Mouse (Mus musculus) c-Kit-negative CD71-positive TER-119-positive erythroid progenitor cells, embryonic 14.5 days (primary cell): ENCODE data around the gene Tmprss4.

Source experiments
- DNase-seq: peaks from one replicate; pipeline ENCODE4 v3.0.0-alpha.2; 2013; ENCODE audit warnings: low read depth, low spot score

The Tmprss4 gene

GRCm38 (mm10) chr9:45197549-45197948, 6.3 kb downstream of the Tmprss4 start:
- DNase-seq: no peak

DNA sequence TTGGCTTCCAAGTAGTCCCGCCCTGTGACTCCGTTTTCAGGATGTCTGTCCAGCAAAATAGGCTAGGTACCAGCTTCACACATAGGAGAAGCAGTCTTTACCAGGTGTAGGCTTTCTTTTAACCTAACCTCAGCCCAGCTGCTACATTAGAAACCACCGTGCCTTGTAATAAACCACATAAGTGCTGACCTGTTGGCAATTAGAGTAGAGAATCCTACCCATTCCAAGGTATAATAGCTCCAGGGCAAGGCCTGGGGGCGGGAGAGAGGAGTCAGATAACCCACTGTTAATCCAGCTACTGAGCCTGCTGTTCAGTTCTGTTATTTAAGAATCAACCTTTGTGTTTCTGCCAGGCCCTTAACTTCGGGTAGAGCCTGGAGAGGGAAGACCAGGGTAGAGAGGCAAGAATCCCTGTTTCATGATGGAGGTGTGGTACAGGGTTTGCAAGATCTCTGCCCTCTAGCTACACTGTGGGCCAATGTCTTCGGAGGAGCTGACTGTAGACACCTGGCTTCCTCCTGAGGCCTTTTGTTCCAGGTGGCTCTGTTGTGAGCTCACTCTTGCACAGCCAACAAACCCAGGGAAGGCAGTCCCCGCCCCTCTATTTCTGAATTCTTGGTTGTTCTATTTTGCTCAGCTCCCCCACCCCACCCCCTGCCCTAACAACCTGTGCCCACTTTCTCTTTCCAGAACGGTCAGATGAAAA, 7.6 kb downstream of the Tmprss4 start:
- DNase-seq: no peak

- DNase-seq: no peak
Measured at GRCm38 (mm10) chr9:45195468-45195867, 8.4 kb downstream of the Tmprss4 start.

DNA sequence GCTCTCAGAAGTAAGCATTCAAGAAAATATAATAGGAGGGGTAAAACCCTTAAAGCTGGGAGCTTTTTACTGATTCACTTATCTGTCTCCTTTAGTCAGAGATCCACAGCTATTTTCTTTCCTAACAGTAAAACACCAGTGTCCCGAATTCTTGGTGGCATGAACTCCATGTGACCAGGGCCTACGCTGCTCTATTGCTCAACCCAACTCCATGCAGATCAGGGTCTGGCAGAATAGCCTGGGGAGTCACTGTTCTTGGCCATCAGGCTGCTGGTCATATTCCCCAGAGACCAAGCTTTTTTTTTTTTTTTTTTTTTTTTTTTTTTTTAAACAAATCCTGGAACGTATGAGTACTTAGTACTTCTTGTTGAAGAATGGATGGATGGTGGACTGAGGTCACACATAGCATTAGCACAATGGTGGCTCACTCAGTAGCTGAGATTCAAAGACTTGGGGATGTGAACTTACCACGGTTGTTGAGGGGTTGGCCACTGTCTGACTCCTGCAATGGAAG, 14.2 kb downstream of the Tmprss4 start:
- no peak for DNase-seq

GRCm38 (mm10) chr9:45188570-45189563, 15.0 kb downstream of the Tmprss4 start:
- no peak for DNase-seq

DNA sequence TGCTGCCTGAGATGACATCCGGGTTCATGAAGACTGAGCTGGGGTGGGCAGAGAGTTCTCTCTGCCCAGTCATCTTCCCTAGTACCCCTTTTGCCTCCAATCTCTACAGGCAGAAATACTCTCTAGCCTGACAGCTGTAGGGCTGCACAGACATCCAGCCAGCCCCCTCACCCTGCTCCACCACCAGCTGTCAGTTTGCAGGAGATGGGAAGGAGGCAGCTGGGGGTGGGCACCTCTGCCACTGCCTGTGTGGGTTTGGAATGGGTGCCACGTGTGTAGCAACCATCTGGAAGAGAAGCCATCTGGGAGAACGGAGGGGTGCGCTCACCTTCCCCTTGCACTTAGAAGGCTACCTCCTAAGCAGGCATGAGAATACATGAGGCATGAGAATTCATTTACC, 18.6 kb downstream of the Tmprss4 start:
- no peak for DNase-seq

GRCm38 (mm10) chr9:45183266-45183665, 20.6 kb downstream of the Tmprss4 start:
- DNase-seq: no peak

DNA sequence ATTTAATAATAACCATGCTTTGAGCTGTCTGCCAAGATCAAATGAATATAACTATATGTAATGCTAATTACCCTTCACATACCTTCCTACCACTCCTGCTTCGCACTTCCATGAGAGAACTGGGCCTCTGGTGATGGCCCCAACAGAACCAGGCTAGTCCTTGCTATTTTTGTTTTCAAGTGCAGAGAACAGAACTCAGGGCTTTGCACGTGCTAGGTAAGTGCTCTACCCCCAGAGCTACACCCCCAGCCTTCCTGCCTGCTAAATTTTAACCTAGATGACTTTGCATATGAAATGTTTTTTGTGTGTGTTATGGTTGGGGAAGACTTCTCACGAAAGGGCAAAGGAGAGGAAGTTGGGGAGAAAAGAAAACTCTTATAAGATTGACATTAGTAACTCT, 21.4 kb downstream of the Tmprss4 start:
- DNase-seq: no peak

DNA sequence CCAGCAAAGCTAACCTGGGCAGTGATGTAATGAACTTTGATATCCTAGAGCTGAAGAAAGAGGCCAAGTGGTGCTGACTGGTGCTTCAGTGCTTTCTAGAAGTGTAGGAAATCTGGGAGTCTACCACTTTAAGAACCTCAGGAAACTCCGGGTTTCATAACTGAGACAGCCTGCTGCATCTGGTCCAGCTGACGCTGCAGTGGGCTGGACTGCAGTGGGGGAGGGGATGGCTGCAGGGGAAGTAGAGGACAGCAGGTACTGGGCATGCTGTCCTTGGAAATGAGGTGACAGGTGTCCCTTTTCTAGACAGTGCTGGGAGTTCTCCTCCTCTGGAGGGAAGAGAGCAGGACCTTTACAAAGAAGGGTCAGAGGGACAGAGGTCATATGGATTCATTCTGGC, 22.1 kb downstream of the Tmprss4 start, which contains the start of gene BC049352:
BC049352 (plus strand) TSS at position 238 of the 400 bp plus-strand sequence.
- DNase-seq: no peak

GRCm38 (mm10) chr9:45179282-45179681, 24.6 kb downstream of the Tmprss4 start:
- no peak for DNase-seq

DNA sequence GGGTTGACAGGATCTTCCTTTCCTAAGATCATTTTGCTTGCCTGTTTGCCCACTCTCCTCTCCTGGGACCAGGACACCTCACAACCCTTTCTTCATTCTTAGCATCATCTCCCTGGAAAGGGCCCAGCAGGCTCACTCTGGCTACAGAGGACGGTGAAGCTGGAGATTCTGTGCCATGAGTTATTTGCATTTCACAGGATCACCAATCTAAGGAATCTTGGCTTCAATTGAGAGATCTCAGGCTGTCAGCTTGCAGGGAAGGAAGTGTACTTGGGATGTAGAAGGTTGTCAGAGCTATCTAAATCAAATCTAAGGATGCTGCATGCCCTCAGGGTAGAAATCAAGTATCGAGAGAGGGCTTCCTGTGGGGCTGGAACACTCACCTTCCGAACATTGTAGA, 30.4 kb downstream of the Tmprss4 start:
- no peak for DNase-seq

GRCm38 (mm10) chr9:45171073-45171610, 32.8 kb downstream of the Tmprss4 start:
- DNase-seq: peak; percentile 1

DNA sequence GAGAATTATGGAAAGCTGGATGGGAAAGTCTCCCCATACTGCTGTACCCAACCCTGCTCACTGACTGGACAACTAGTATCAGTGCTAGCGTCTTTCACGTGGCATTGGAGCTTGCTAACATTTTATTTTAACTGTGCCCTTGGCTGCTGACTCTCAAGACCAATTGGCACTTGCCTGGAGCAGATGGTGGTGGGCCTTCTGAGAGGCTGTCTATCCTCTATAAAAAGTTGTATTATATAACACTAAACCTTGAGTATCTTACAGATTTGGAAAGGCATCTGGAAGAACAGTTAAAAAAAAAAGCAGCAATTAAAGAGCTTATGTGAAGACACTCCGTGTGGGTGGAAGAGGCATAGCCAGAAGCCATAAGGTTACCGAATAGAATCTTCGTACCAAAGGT, 33.7 kb downstream of the Tmprss4 start:
- DNase-seq: no peak

- DNase-seq: no peak
Measured at GRCm38 (mm10) chr9:45167903-45168302, 36.0 kb downstream of the Tmprss4 start.

- DNase-seq: no peak
Measured at GRCm38 (mm10) chr9:45153361-45153760, 50.5 kb downstream of the Tmprss4 start.

DNA sequence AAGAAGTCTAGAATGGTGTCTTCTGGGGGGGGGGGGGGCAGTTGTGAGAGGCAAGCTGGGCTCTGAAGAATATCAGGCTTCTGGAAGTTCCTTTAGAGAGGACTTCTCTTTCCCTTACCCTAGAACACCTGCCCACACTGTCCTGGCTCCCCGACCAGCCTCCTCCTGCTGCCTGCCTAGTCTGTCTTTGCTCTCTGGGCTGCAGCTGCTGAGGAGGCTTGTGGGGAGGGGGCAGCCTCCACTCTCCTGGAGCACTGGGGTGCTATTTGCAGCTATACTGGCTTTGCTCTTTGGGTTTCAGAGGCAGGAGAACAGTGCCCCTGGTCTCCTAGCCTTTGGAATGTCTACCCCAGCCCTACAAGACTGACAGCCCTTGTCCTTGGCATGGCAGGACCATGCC, 53.0 kb downstream of the Tmprss4 start:
- DNase-seq: no peak

DNA sequence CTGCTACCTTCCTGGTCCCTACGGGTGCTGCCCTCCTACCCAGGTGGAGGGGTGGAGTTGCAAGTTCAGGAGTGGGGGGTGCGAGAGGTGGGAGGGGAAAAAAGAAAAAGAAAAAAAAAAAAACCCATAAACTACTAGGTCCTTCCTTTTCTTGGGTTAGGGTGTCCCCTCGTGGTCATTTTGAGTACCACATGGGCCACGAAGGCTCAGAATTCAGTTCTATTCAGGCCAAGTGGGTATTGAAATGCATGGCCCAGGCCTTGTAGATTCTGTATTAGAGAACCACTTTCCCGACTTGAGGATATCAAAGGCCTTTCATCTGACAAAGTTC, 57.7 kb downstream of the Tmprss4 start:
- DNase-seq: no peak

- DNase-seq: no peak
Measured at GRCm38 (mm10) chr9:45145533-45146266, 58.2 kb downstream of the Tmprss4 start.

- no peak for DNase-seq
Measured at GRCm38 (mm10) chr9:45142686-45143085, 61.2 kb downstream of the Tmprss4 start.

DNA sequence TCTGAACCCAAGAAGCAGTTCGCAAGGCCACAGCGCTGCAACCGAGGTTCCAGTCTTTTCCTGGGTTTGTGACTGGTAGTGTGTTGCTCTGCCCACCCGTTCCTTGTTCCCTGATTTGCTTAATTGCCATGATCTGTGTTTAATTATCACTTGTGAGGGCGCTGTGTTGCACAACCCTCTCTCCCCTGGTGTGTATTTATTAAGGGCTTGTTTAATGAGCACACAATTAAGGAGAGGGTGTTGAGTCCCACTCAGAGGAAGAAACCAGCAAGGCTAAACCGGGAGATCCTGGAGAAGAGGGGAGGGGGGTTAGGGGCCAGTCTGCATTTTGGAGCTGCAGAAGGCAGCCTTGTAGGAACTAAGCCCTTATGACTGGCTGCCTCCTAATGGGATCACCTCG, 62.9 kb downstream of the Tmprss4 start:
- DNase-seq: no peak

DNA sequence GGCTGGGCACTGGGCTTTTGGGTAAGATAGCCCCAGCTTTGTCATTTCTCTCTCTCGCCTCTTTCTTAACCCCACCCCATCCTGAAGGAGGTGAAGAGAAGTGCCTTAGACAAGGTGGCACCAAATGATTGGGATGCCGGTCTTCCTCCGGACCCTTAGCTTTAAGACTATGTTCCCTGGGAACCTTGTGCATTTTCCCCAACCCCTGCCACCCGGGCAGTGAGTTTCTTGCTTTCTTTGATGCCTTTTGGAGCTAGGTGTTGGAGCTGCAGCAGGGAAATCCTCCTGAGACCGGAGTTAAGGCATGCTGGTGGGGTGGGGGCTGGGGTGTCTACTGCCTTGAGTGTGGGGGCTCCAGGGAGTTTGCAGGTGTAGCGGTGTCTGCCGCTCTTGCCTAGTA, 64.8 kb downstream of the Tmprss4 start:
- DNase-seq: no peak
